In genomic region chr4:156200623-156201475, GRCm38 (mm10) we compare ENCODE assay signal across 9 mouse cellular contexts. TPM values are rescaled to one million over a fixed set of nuclear protein-coding genes. Genes with fewer than 3 reads are reported as not detected.
DNase-seq lines count a peak whose midpoint lies in the region; ATAC-seq lines count a peak whose summit lies in the region.
"Had no signal": no experiment of that assay in that cellular context is flagged by ENCODE, and none has a peak within 500 bp of the region (broad histone marks: within the 10 kb centered on the region; RNA-seq: fewer than 3 reads in every experiment).

Isg15 (minus strand) TSS chr4:156200818.

- intact Hi-C loops in heart, postnatal 25 days (cut with DNase I), result no loop called here

- DNase-seq in heart, postnatal 25 days (ENCODE audit: low spot score), result no peak
- DNase-seq in A20 (ENCODE audit: low read depth, low spot score), result peak; percentile 68
- no peak for DNase-seq in layer of hippocampus, adult 18-20 months (ENCODE audit: low spot score in 2 of 2)
- DNase-seq in testis, postnatal 14 days (ENCODE audit: low spot score), result no peak
- DNase-seq in cerebellum, postnatal 25 days, result no peak

- no peak within 1 kb of the TSS for H3K4me3 ChIP-seq in heart, embryonic 11.5 days (ENCODE audit: low read depth, low read length)
- peak within 1 kb of the TSS; percentile 44 for H3K4me3 ChIP-seq in erythroblast, embryonic 14.5 days (replicated peaks)
- H3K4me3 ChIP-seq in lung, embryonic 15.5 days, result no peak within 1 kb of the TSS
- H3K4me3 ChIP-seq: forebrain, embryonic 15.5 days had no signal

- peaks cover 22% of the 10 kb centered on the region for H3K4me1 ChIP-seq in heart, embryonic 11.5 days (ENCODE audit: control insufficient read depth, insufficient read depth, low read length)
- peaks cover 66% of the 10 kb centered on the region for H3K4me1 ChIP-seq in erythroblast, embryonic 14.5 days (ENCODE audit: control insufficient read depth)
- H3K4me1 ChIP-seq in lung, embryonic 15.5 days, result peaks cover 24% of the 10 kb centered on the region

- no peak within 1 kb of the TSS for H3K27ac ChIP-seq in heart, embryonic 11.5 days (ENCODE audit: low read depth, low read length)
- no peak within 1 kb of the TSS for H3K27ac ChIP-seq in lung, embryonic 15.5 days
- H3K27ac ChIP-seq: forebrain, embryonic 15.5 days had no signal

- no peak within 1 kb of the TSS for H3K9ac ChIP-seq in heart, embryonic 11.5 days (ENCODE audit: low read depth, low read length)
- no peak within 1 kb of the TSS for H3K9ac ChIP-seq in lung, embryonic 15.5 days
- H3K9ac ChIP-seq: forebrain, embryonic 15.5 days had no signal

- ATAC-seq in heart, embryonic 11.5 days (replicated peaks; ENCODE audit: insufficient number of reproducible peaks, low FRiP score, low TSS enrichment), result no peak
- no peak for ATAC-seq in lung, embryonic 15.5 days (ENCODE audit: borderline replicate concordance, extremely low read depth, low FRiP score, low TSS enrichment)
- ATAC-seq: forebrain, embryonic 15.5 days had no signal

- WGBS in heart, embryonic 11.5 days (ENCODE audit: insufficient replicate concordance), result 51% methylated on average over 10 of the region's 10 CpGs
- 56% methylated on average over 10 of the region's 10 CpGs for WGBS in lung, embryonic 15.5 days

- peak within 1 kb of the TSS; percentile 35 for H3K4me2 ChIP-seq in heart, embryonic 11.5 days
- peak within 1 kb of the TSS; percentile 18; the same call in 1 of the 2 replicates for H3K4me2 ChIP-seq in lung, embryonic 15.5 days
- H3K4me2 ChIP-seq: forebrain, embryonic 15.5 days had no signal

- H3K36me3 ChIP-seq in heart, embryonic 11.5 days (ENCODE audit: control insufficient read depth, insufficient read depth, low read length), result no peaks in the 10 kb centered on the region
- H3K36me3 ChIP-seq in erythroblast, embryonic 14.5 days (ENCODE audit: control insufficient read depth), result no peaks in the 10 kb centered on the region
- H3K36me3 ChIP-seq in lung, embryonic 15.5 days, result no peaks in the 10 kb centered on the region
- H3K36me3 ChIP-seq: forebrain, embryonic 15.5 days had no signal

- peaks cover 15% of the 10 kb centered on the region for H3K27me3 ChIP-seq in heart, embryonic 11.5 days (ENCODE audit: control insufficient read depth, insufficient read depth, low read length)
- peaks cover 74% of the 10 kb centered on the region for H3K27me3 ChIP-seq in erythroblast, embryonic 14.5 days (ENCODE audit: control insufficient read depth)
- H3K27me3 ChIP-seq in lung, embryonic 15.5 days, result peaks cover 20% of the 10 kb centered on the region
- H3K27me3 ChIP-seq: forebrain, embryonic 15.5 days had no signal

- no peaks in the 10 kb centered on the region for H3K9me3 ChIP-seq in heart, embryonic 11.5 days (replicated peaks; ENCODE audit: control insufficient read depth, low read length)
- H3K9me3 ChIP-seq in erythroblast, embryonic 14.5 days (ENCODE audit: control insufficient read depth, low read length), result peaks cover 10% of the 10 kb centered on the region; the same call in 1 of the 2 replicates
- no peaks in the 10 kb centered on the region for H3K9me3 ChIP-seq in lung, embryonic 15.5 days
- H3K9me3 ChIP-seq: forebrain, embryonic 15.5 days had no signal

RNA-seq across cellular contexts. Expression of gene Isg15, which starts in this region (rescaled TPM):
- 0.29 and 0.41 TPM in 2 replicates for polyA plus RNA-seq in heart, embryonic 11.5 days (2014; fragmentation: Nextera tagmentation; extraction: Ambion mirVana)
- total RNA-seq in heart, postnatal 25 days (2021), result 1 to 10 TPM; 3.2 to 4.5 TPM
- polyA plus RNA-seq in erythroblast, embryonic 14.5 days (2012), result 0.75 and 0.80 TPM in 2 replicates
- polyA plus RNA-seq in lung, embryonic 15.5 days (2015; fragmentation: Nextera tagmentation; extraction: Ambion mirVana), result 2.1 and 3.1 TPM in 2 replicates
- under 1 TPM in 1 of 2 experiments, not detected in 1; 0.74 TPM for total RNA-seq in layer of hippocampus, adult 18-20 months (2021)
